Mouse (Mus musculus) CH12.LX (cell line): Measurements from ENCODE around the gene Fam207a. TPM values are rescaled to one million over a fixed set of nuclear protein-coding genes. Genes with fewer than 3 reads are reported as not detected.

Experiments
- DNase-seq: peaks from one replicate; pipeline ENCODE4 v3.0.0-alpha.2; 2013; ENCODE audit errors: extremely low read depth
- H3K27ac ChIP-seq: 2 replicates; pipeline ENCODE4 v1.5.1; 2012; ENCODE audit warnings: low read depth, mild to moderate bottlenecking, control low read depth, moderate library complexity; ENCODE audit not compliant: insufficient read depth
- H3K27me3 ChIP-seq: replicated peaks from 2 replicates; pipeline ENCODE3; 2012; ENCODE audit warnings: inconsistent platforms
- H3K36me3 ChIP-seq, 2 experiments: replicated peaks in 1 of 2; 2 replicates each; pipeline versions ENCODE3 to v1.6.1; 2012; ENCODE audit warnings: inconsistent platforms in 1 of 2, low read length in 1 of 2, mild to moderate bottlenecking in 1 of 2, mixed read lengths in 1 of 2, moderate library complexity in 1 of 2; ENCODE audit not compliant: control insufficient read depth in 1 of 2, insufficient read depth in 1 of 2
- H3K4me1 ChIP-seq, 2 experiments: 2 replicates each; pipeline ENCODE4 v1.6.1; 2012; ENCODE audit warnings: inconsistent platforms in 1 of 2, moderate library complexity in 1 of 2; ENCODE audit not compliant: insufficient read depth in 2 of 2, control insufficient read depth in 1 of 2
- H3K4me2 ChIP-seq: 2 replicates; pipeline ENCODE4 v1.6.1; 2012; ENCODE audit warnings: low read depth, mild to moderate bottlenecking, control low read depth; ENCODE audit not compliant: poor library complexity, insufficient read depth, severe bottlenecking
- H3K4me3 ChIP-seq, 3 experiments: fragments of 150-350 bp in 1 of 3; sonication (generic) in 1 of 3; replicated peaks in 1 of 3; 2 replicates each; pipeline versions ENCODE3 to v1.5.1; 2011 to 2012; ENCODE audit warnings: low read depth in 2 of 3, low read length in 2 of 3, mild to moderate bottlenecking in 2 of 3, moderate library complexity in 2 of 3, control low read depth in 1 of 3, improper control_type of control experiment in 1 of 3, inconsistent platforms in 1 of 3, mixed read lengths in 1 of 3; ENCODE audit not compliant: poor library complexity in 1 of 3
- H3K79me2 ChIP-seq: replicated peaks from 2 replicates; pipeline ENCODE4 v1.6.1; 2012; ENCODE audit warnings: mild to moderate bottlenecking, moderate library complexity; ENCODE audit not compliant: control insufficient read depth, poor library complexity, insufficient read depth, severe bottlenecking; ENCODE audit errors: extremely low read depth
- H3K9ac ChIP-seq: 2 replicates; pipeline ENCODE4 v1.6.1; 2012; ENCODE audit warnings: low read depth, mild to moderate bottlenecking, control low read depth, moderate library complexity; ENCODE audit not compliant: insufficient read depth
- H3K9me3 ChIP-seq: replicated peaks from 2 replicates; pipeline ENCODE3; 2012; ENCODE audit warnings: low read length, inconsistent platforms, mixed read lengths
- BHLHE40 ChIP-seq: IDR thresholded peaks from 2 replicates; pipeline ENCODE4 v1.6.1; 2011; ENCODE audit warnings: mild to moderate bottlenecking, low read depth, low read length, improper control_type of control experiment
- ELF1 ChIP-seq: IDR thresholded peaks from 2 replicates; pipeline ENCODE4 v1.6.1; 2014; ENCODE audit warnings: low read depth, mild to moderate bottlenecking, inconsistent platforms, low read length, improper control_type of control experiment
- ETS1 ChIP-seq: conservative IDR thresholded peaks from 2 replicates; pipeline ENCODE4 v1.6.1; 2012; ENCODE audit warnings: low read depth, mild to moderate bottlenecking, inconsistent platforms, low read length, improper control_type of control experiment, moderate library complexity
- IRF4 ChIP-seq: IDR thresholded peaks from 2 replicates; pipeline ENCODE4 v1.6.1; 2014; ENCODE audit warnings: low read depth, mild to moderate bottlenecking, inconsistent platforms, low read length, improper control_type of control experiment
- JUN ChIP-seq: IDR thresholded peaks from 2 replicates; pipeline ENCODE4 v1.6.1; 2011; ENCODE audit warnings: low read depth, mild to moderate bottlenecking, low read length, improper control_type of control experiment, moderate library complexity; ENCODE audit not compliant: insufficient read depth
- JUND ChIP-seq: conservative IDR thresholded peaks from 2 replicates; pipeline ENCODE4 v1.6.1; 2011; ENCODE audit warnings: low read depth, low read length, improper control_type of control experiment
- MAFK ChIP-seq: IDR thresholded peaks from 2 replicates; pipeline ENCODE4 v1.6.1; 2011; ENCODE audit warnings: low read length, improper control_type of control experiment; ENCODE audit not compliant: insufficient replicate concordance
- MAX ChIP-seq: IDR thresholded peaks from 2 replicates; pipeline ENCODE4 v1.6.1; 2011; ENCODE audit warnings: low read length, improper control_type of control experiment
- MEF2A ChIP-seq: IDR thresholded peaks from 2 replicates; pipeline ENCODE4 v1.6.1; 2014; ENCODE audit warnings: low read depth, mild to moderate bottlenecking, inconsistent platforms, low read length, improper control_type of control experiment, borderline replicate concordance
- PAX5 ChIP-seq: IDR thresholded peaks from 2 replicates; pipeline ENCODE4 v1.6.1; 2012; ENCODE audit warnings: low read length, inconsistent platforms, mixed read lengths
- POLR2A ChIP-seq: IDR thresholded peaks from 2 replicates; pipeline ENCODE4 v1.6.1; 2011; ENCODE audit warnings: low read depth, mild to moderate bottlenecking, improper control_type of control experiment, low read length
- RAD21 ChIP-seq: IDR thresholded peaks from 2 replicates; pipeline ENCODE4 v1.6.1; 2011; ENCODE audit warnings: low read depth, mild to moderate bottlenecking, low read length, improper control_type of control experiment, moderate library complexity
- TCF12 ChIP-seq: IDR thresholded peaks from 2 replicates; pipeline ENCODE4 v1.6.1; 2014; ENCODE audit warnings: low read depth, mild to moderate bottlenecking, inconsistent platforms, low read length, improper control_type of control experiment
- USF1 ChIP-seq: IDR thresholded peaks from 2 replicates; pipeline ENCODE4 v1.6.1; 2014; ENCODE audit warnings: low read depth, mild to moderate bottlenecking, inconsistent platforms, low read length, improper control_type of control experiment
- USF2 ChIP-seq: conservative IDR thresholded peaks from 2 replicates; pipeline ENCODE4 v1.6.1; 2011; ENCODE audit warnings: low read depth, low read length, improper control_type of control experiment
- ZKSCAN1 ChIP-seq: IDR thresholded peaks from 2 replicates; pipeline ENCODE4 v1.6.1; 2012; ENCODE audit warnings: low read depth, inconsistent platforms, low read length, improper control_type of control experiment, borderline replicate concordance
- ZMIZ1 ChIP-seq: IDR thresholded peaks from 2 replicates; pipeline ENCODE4 v1.6.1; 2012; ENCODE audit warnings: low read depth, mild to moderate bottlenecking, inconsistent platforms, low read length, improper control_type of control experiment
- dilution Hi-C: fragments of 300-500 bp; cut with MboI; formaldehyde crosslinking; loops from 2 replicates; pipeline ENCODE4 v1.14.3; 2020; ENCODE audit warnings: low sequenced_read_pairs; ENCODE audit not compliant: extremely low pct_unique_long_range_greater_than_20kb, extremely low pct_ligation_motif_present
- in situ Hi-C: fragments of 300-500 bp; cut with MboI; formaldehyde crosslinking; loops from 3 replicates; pipeline ENCODE4 v1.14.3; 2019; ENCODE audit warnings: low sequenced_read_pairs, low pct_ligation_motif_present, low pct_unique_long_range_greater_than_20kb, mixed read lengths
- polyA plus RNA-seq: library from polyadenylated mRNA; unstranded; fragments of >175 nt; gene quantifications from 2 replicates; pipeline ENCODE4 v1.2.1, GENCODE M21; 2012; ENCODE audit warnings: low read depth; ENCODE audit not compliant: insufficient read length
- total RNA-seq, 2 experiments: library from RNA; depleted of rRNA; stranded (reverse); fragments of 300-350 nt in 1 of 2; fragments of >200 nt in 1 of 2; gene quantifications; 2 replicates each; pipeline ENCODE4 v1.2.3; 2012 to 2014

Fam207a gene
- total and polyA plus RNA-seq, 3 experiments, result 43.1 to 65.4 (median 46.1) TPM

DNA sequence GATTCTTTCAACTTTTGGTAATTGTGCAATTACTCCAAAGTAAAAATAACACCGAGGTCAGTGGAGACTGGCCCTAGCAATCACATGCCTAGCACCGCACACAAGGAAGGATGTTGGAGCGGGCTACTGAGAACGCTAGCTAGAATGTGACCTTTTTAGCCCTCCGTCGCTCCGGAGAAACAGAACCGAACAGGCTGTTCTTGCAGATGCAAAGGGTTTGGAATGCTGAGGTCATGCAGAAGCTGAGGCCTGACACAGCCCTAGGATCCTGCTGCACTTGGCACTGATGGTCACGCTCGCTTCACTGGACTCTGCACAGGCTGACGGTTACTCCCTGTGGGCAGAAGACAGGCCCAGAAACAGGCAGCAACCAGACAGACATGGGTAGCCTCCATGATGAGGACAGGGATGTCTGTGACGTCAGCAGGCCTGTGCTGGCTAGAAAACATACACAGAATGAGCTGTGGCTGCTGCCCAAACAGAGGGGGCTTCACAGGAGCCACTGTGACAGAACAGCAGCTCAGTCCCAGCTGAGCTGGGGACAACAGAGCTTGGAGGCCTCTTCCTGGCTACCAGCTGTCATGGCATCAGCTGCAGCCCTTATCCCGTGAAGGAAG is 8.5 kb downstream of the Fam207a start:
- peaks cover 70 to 91% of the 10 kb centered on the region in 2 experiments for H3K36me3 ChIP-seq
- no peak overlapping the region for H3K9ac ChIP-seq
- in situ Hi-C loops (no loop called here), dilution Hi-C loops (no loop called here)
- H3K27me3 ChIP-seq, result no peaks in the 10 kb centered on the region
- no peak overlapping the region for H3K4me2 ChIP-seq
- H3K4me3 ChIP-seq, result no peak overlapping the region
- H3K9me3 ChIP-seq, result no peaks in the 10 kb centered on the region
- no peak overlapping the region for H3K27ac ChIP-seq
- H3K79me2 ChIP-seq, result peaks cover 7% of the 10 kb centered on the region; the same call in 1 of the 2 replicates
- peaks cover 34 to 75% of the 10 kb centered on the region in 2 experiments for H3K4me1 ChIP-seq
- TF ChIP-seq RAD21 (no peak), POLR2A (no peak), JUND (no peak), MAFK (no peak), ELF1 (no peak), JUN (no peak), BHLHE40 (no peak), USF1 (no peak), MEF2A (no peak), PAX5 (no peak)
- DNase-seq, result no peak

DNA sequence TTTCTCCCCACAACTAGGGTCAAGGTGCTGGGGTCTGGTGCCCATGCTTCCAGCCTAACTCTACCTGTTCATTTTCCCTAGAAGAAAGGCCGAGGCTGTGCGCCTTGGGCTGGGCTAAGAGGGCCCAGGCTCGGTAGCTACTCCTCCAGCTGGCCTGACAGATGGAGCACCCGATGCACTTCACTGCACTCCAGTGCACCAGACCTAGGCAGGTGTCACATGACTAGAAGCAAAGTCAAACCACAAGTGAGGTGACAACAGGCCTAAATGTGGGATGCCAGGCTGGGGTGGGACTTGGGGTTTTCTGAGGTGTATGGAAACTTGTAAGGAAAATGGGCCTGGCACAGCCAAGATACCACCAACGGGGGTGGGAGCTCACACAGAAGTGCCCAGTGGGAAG is 9.1 kb downstream of the Fam207a start:
- Histone ChIP-seq H3K27ac (no peak overlapping the region), H3K4me1 (peaks cover 34 to 69% of the 10 kb centered on the region in 2 experiments), H3K27me3 (no peaks in the 10 kb centered on the region), H3K36me3 (peaks cover 70 to 91% of the 10 kb centered on the region in 2 experiments), H3K4me3 (no peak overlapping the region), H3K4me2 (no peak overlapping the region), H3K79me2 (peaks cover 12% of the 10 kb centered on the region; the same call in 1 of the 2 replicates), H3K9ac (no peak overlapping the region), H3K9me3 (no peaks in the 10 kb centered on the region)
- dilution Hi-C loops (no loop called here), in situ Hi-C loops (no loop called here)
- TF ChIP-seq RAD21 (no peak), ZKSCAN1 (no peak), MAX (no peak), ELF1 (no peak), USF2 (peak; percentile 61; the same call in 1 of the 2 replicates), ZMIZ1 (no peak), TCF12 (peak; percentile 85), IRF4 (0 out of 2 replicates have a peak, but pooled peaks have one; percentile 32), JUND (no peak), ETS1 (peak; percentile 81), MAFK (no peak), BHLHE40 (peak; percentile 98), USF1 (peak; percentile 69)
- DNase-seq, result peak; percentile 68
